Mouse (Mus musculus): ENCODE data around the gene Tgfbr3. TPM values are rescaled to one million over a fixed set of nuclear protein-coding genes. Genes with fewer than 3 reads are reported as not detected.

Gene Tgfbr3
- polyA plus RNA-seq, 1 experiment from 2014 or later: 10.5 TPM

DNA sequence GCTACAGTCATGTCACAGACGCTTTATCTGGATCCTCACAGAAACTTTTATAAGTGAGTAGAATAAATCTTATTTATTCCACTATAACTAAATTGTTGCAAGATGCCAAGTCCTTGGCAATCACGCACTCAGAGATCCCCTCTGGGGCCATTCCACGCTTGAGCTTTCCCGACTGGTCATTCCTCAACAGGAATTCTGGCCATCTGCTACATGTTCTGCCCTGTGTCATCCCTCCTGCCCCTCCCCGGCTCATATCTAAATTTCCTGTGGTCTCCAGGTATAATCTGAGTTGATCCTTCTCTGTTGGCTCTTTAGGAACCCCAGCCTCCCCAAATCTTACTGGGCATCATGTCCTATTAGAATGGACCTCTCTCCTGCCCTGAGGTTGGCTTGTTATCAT is 68.5 kb downstream of the Tgfbr3 start:
- Histone ChIP-seq H3K36me3 (replicated peaks; ENCODE audit: control insufficient read depth, insufficient read depth, low read depth, low read length) (no peaks in the 10 kb centered on the region), H3K9me3 (replicated peaks; ENCODE audit: control insufficient read depth, low read length) (no peaks in the 10 kb centered on the region), H3K27ac (replicated peaks; ENCODE audit: low read depth, low read length) (no peak overlapping the region), H3K4me2 (ENCODE audit: low read depth, low read length) (no peak overlapping the region), H3K27me3 (ENCODE audit: control insufficient read depth, insufficient read depth, low read length) (no peaks in the 10 kb centered on the region), H3K9ac (replicated peaks; ENCODE audit: low read length) (no peak overlapping the region), H3K4me3 (ENCODE audit: low read depth, low read length) (no peak overlapping the region), H3K4me1 (ENCODE audit: control insufficient read depth, insufficient read depth, low read length) (peaks cover 8% of the 10 kb centered on the region)
- ATAC-seq (replicated peaks; ENCODE audit: insufficient number of reproducible peaks, low FRiP score, low TSS enrichment, low read depth) (no peak), DNase-seq (ENCODE audit: low spot score) (no peak)
- WGBS: 63% methylated on average over 5 of the region's 5 CpGs

DNA sequence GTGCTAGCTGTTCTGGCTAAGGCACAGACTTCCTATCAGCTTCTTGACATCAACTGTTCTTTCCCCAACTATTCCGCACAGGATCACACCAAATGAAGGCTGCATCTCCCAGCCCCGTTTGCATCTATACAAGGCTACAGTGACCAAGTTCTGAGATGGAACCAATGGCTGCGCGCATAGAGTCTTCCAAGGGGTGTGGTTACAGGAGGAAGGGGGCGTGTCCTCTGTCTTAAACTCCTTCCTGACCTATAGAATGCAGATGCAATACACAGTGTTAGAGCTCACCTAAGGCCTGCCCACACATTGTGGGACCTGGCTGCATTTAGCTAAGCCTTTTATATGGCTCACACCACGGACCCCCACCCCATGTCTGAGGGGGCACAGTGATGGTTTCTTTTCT is 69.5 kb downstream of the Tgfbr3 start:
- Histone ChIP-seq H3K9ac (replicated peaks; ENCODE audit: low read length) (no peak overlapping the region), H3K4me3 (ENCODE audit: low read depth, low read length) (no peak overlapping the region), H3K36me3 (replicated peaks; ENCODE audit: control insufficient read depth, insufficient read depth, low read depth, low read length) (no peaks in the 10 kb centered on the region), H3K4me1 (ENCODE audit: control insufficient read depth, insufficient read depth, low read length) (peaks cover 8% of the 10 kb centered on the region), H3K27me3 (ENCODE audit: control insufficient read depth, insufficient read depth, low read length) (no peaks in the 10 kb centered on the region), H3K4me2 (ENCODE audit: low read depth, low read length) (no peak overlapping the region), H3K9me3 (replicated peaks; ENCODE audit: control insufficient read depth, low read length) (no peaks in the 10 kb centered on the region), H3K27ac (replicated peaks; ENCODE audit: low read depth, low read length) (no peak overlapping the region)
- ATAC-seq (replicated peaks; ENCODE audit: insufficient number of reproducible peaks, low FRiP score, low TSS enrichment, low read depth): no peak
- 71% methylated on average over 6 of the region's 6 CpGs for WGBS
- no peak for DNase-seq (ENCODE audit: low spot score)

DNA sequence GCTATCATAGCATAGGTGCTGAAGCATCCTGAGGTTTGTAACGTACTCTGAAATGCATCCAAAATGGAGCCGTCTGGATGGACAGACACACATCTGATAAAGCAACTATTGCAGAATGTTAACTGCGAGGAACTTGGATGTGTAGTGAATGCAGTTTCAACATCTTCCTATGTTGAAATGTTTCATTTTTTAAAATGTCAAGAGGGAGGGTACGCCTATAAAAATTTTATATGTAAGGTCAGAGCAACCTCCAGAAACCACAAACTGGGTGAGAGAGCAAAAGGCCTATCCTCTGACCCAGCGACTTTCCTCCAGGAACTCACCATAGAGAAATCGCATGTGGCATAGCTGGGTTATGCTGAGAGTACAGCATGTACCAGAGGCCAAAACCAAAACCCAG is 70.1 kb downstream of the Tgfbr3 start:
- H3K36me3 ChIP-seq (replicated peaks; ENCODE audit: control insufficient read depth, insufficient read depth, low read depth, low read length): no peaks in the 10 kb centered on the region
- no peak for ATAC-seq (replicated peaks; ENCODE audit: insufficient number of reproducible peaks, low FRiP score, low TSS enrichment, low read depth)

DNA sequence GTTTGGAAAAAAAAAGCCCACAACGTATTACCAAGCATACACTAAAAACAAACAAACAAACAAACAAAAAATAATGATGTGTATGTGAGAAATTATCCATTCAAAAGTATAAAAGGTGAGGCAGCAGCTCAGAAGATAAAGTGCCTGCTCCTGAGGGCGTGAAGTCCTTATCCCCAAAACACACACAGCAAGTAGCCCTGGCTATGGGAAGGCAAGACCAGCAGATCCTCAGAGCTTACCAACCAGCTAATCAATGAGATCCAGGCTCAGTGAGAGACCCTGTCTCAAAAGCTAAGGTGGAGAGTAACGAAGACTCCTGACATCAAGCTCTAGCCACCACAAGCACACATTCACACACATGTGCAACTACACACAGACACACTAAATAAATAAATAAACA is 70.8 kb downstream of the Tgfbr3 start:
- ATAC-seq (replicated peaks; ENCODE audit: insufficient number of reproducible peaks, low FRiP score, low TSS enrichment, low read depth): no peak
- Histone ChIP-seq H3K27me3 (ENCODE audit: control insufficient read depth, insufficient read depth, low read length) (no peaks in the 10 kb centered on the region), H3K36me3 (replicated peaks; ENCODE audit: control insufficient read depth, insufficient read depth, low read depth, low read length) (no peaks in the 10 kb centered on the region), H3K9me3 (replicated peaks; ENCODE audit: control insufficient read depth, low read length) (no peaks in the 10 kb centered on the region), H3K9ac (replicated peaks; ENCODE audit: low read length) (no peak overlapping the region), H3K27ac (replicated peaks; ENCODE audit: low read depth, low read length) (no peak overlapping the region), H3K4me1 (ENCODE audit: control insufficient read depth, insufficient read depth, low read length) (peaks cover 6% of the 10 kb centered on the region), H3K4me3 (ENCODE audit: low read depth, low read length) (no peak overlapping the region), H3K4me2 (ENCODE audit: low read depth, low read length) (no peak overlapping the region)
- 81% methylated on average over 3 of the region's 3 CpGs for WGBS
- no peak for DNase-seq (ENCODE audit: low spot score)

More for the DNA sequence above, 70.1 kb downstream of the Tgfbr3 start:
- Histone ChIP-seq H3K27ac (replicated peaks; ENCODE audit: low read depth, low read length) (no peak overlapping the region), H3K9me3 (replicated peaks; ENCODE audit: control insufficient read depth, low read length) (no peaks in the 10 kb centered on the region), H3K4me1 (ENCODE audit: control insufficient read depth, insufficient read depth, low read length) (peaks cover 8% of the 10 kb centered on the region), H3K4me2 (ENCODE audit: low read depth, low read length) (no peak overlapping the region), H3K4me3 (ENCODE audit: low read depth, low read length) (no peak overlapping the region), H3K27me3 (ENCODE audit: control insufficient read depth, insufficient read depth, low read length) (no peaks in the 10 kb centered on the region), H3K9ac (replicated peaks; ENCODE audit: low read length) (no peak overlapping the region)
- 88% methylated on average over 6 of the region's 6 CpGs for WGBS
- DNase-seq (ENCODE audit: low spot score): no peak

DNA sequence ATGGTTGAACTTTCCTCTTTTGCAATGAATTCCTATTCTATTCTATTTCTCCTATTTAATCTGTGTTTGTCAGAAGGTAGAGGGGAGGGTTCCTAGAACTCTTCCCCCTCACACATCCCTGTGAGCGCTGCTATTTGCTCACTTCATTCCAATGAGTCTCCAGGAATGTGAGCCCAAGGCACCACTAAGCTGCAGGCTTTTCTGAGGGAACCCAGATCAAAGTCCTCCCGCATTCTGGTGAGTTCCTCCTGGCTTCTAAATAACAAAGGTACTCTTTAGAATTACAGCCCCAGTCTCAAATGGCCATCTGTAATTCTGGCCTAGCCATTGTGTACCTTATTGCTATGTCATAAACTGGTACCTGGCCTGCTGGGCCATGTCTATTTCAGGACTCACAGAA is 72.3 kb downstream of the Tgfbr3 start:
- 50% methylated on average over 2 of the region's 2 CpGs for WGBS
- Histone ChIP-seq H3K4me3 (ENCODE audit: low read depth, low read length) (no peak overlapping the region), H3K9ac (replicated peaks; ENCODE audit: low read length) (no peak overlapping the region), H3K4me2 (ENCODE audit: low read depth, low read length) (no peak overlapping the region), H3K27ac (replicated peaks; ENCODE audit: low read depth, low read length) (no peak overlapping the region), H3K4me1 (ENCODE audit: control insufficient read depth, insufficient read depth, low read length) (no peaks in the 10 kb centered on the region; the same call in 1 of the 2 replicates), H3K9me3 (replicated peaks; ENCODE audit: control insufficient read depth, low read length) (no peaks in the 10 kb centered on the region), H3K27me3 (ENCODE audit: control insufficient read depth, insufficient read depth, low read length) (no peaks in the 10 kb centered on the region), H3K36me3 (replicated peaks; ENCODE audit: control insufficient read depth, insufficient read depth, low read depth, low read length) (no peaks in the 10 kb centered on the region)
- no peak for DNase-seq (ENCODE audit: low spot score)
- no peak for ATAC-seq (replicated peaks; ENCODE audit: insufficient number of reproducible peaks, low FRiP score, low TSS enrichment, low read depth)

DNA sequence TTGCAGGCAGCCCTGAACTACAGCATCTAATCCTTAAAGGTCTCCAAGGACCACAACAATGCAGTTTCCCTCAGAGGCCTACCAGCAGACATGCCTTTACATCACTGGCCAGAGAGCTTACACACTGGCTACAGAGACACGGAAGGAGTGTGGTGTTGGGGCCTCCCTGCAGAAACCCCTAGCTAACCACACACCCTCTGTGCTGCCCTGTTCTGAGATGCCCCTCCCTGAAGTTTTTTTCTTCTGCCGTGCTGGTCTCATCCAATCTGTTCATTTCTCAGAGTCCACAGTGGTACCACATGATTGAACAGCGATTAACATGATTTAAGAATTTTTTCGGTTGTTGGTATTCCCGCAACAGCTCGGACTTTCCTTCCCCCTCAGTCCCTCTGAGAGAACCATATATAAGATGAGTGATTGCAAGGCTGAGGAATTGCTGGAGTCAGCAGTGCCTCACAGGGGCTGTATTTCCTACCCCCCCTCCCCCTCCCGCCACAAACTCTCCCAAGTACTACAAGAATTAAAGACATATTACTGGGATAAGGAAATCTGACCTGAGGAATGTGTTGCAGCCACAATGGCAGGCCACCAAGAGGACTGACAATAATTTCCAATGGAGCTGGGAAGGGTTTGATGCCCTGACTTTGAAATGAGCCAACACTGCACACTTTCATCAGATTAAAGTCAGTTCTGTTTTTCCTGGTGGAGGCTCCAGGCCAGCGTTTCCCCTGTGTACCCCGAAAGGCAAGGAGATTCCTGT is 75.9 kb downstream of the Tgfbr3 start:
- Histone ChIP-seq H3K4me3 (ENCODE audit: low read depth, low read length) (no peak overlapping the region), H3K9ac (replicated peaks; ENCODE audit: low read length) (no peak overlapping the region), H3K4me1 (ENCODE audit: control insufficient read depth, insufficient read depth, low read length) (no peaks in the 10 kb centered on the region; the same call in 1 of the 2 replicates), H3K27me3 (ENCODE audit: control insufficient read depth, insufficient read depth, low read length) (no peaks in the 10 kb centered on the region), H3K9me3 (replicated peaks; ENCODE audit: control insufficient read depth, low read length) (no peaks in the 10 kb centered on the region), H3K4me2 (ENCODE audit: low read depth, low read length) (no peak overlapping the region), H3K27ac (replicated peaks; ENCODE audit: low read depth, low read length) (no peak overlapping the region), H3K36me3 (replicated peaks; ENCODE audit: control insufficient read depth, insufficient read depth, low read depth, low read length) (no peaks in the 10 kb centered on the region)
- no peak for DNase-seq (ENCODE audit: low spot score)
- ATAC-seq (replicated peaks; ENCODE audit: insufficient number of reproducible peaks, low FRiP score, low TSS enrichment, low read depth): no peak; the same call in 1 of the 2 replicates
- WGBS: 66% methylated on average over 9 of the region's 9 CpGs

DNA sequence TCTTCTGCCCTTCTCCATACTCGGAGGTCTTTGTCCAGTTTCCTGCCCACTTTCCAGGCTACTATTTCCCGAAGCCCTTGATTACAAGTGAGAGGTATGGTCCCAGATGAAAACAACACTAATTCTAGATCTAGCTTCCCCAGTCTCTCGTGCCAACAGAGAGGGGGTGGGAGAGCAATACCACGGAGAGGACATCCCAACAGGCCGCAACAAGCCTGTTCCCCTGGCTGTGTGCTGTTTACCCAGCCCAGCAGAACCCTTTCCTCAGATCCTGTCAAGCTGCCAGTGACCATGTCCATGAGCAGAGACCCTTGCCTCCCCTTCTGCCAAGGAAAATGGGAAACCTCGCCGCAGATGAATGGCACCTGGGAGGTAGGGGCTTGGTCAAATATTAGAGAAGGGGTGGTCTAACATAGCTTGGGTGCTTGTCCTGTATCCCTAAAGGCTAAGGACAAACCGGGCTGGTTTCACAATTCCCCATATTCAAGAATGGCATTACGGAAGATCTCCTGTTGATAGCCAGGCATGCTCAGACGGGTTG is 77.5 kb downstream of the Tgfbr3 start:
- H3K9me3 ChIP-seq (replicated peaks; ENCODE audit: control insufficient read depth, low read length): no peaks in the 10 kb centered on the region
- H3K4me3 ChIP-seq (ENCODE audit: low read depth, low read length): no peak overlapping the region
- no peak for ATAC-seq (replicated peaks; ENCODE audit: insufficient number of reproducible peaks, low FRiP score, low TSS enrichment, low read depth)
- H3K27me3 ChIP-seq (ENCODE audit: control insufficient read depth, insufficient read depth, low read length): no peaks in the 10 kb centered on the region
- H3K9ac ChIP-seq (replicated peaks; ENCODE audit: low read length): no peak overlapping the region
- H3K4me1 ChIP-seq (ENCODE audit: control insufficient read depth, insufficient read depth, low read length): no peaks in the 10 kb centered on the region; the same call in 1 of the 2 replicates
- WGBS: 80% methylated on average over 10 of the region's 10 CpGs
- no peak overlapping the region for H3K4me2 ChIP-seq (ENCODE audit: low read depth, low read length)
- H3K27ac ChIP-seq (replicated peaks; ENCODE audit: low read depth, low read length): no peak overlapping the region
- DNase-seq (ENCODE audit: low spot score): no peak
- no peaks in the 10 kb centered on the region for H3K36me3 ChIP-seq (replicated peaks; ENCODE audit: control insufficient read depth, insufficient read depth, low read depth, low read length)

DNA sequence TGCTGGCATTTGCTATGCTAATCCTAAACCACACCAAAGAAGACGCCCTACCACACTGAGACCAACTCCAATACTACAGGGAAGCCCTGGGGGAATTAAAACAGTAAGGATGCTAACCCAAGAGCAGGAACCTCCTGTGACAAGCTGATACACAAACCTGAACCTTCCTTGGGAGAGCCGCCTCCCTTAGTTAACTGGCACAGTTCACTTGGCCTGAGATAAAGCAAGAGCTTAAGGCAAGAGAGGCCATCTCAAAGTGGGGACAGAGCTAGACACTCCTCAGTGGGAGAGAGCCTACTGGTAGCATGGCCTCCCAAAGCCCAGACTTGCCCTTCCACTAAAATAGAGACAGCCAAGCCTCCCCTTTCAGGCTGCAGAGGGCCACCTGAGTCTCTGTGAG is 79.4 kb downstream of the Tgfbr3 start:
- Histone ChIP-seq H3K27me3 (ENCODE audit: control insufficient read depth, insufficient read depth, low read length) (no peaks in the 10 kb centered on the region), H3K4me2 (ENCODE audit: low read depth, low read length) (no peak overlapping the region), H3K9ac (replicated peaks; ENCODE audit: low read length) (no peak overlapping the region), H3K27ac (replicated peaks; ENCODE audit: low read depth, low read length) (no peak overlapping the region), H3K4me1 (ENCODE audit: control insufficient read depth, insufficient read depth, low read length) (no peaks in the 10 kb centered on the region; the same call in 1 of the 2 replicates), H3K9me3 (replicated peaks; ENCODE audit: control insufficient read depth, low read length) (no peaks in the 10 kb centered on the region), H3K36me3 (replicated peaks; ENCODE audit: control insufficient read depth, insufficient read depth, low read depth, low read length) (no peaks in the 10 kb centered on the region), H3K4me3 (ENCODE audit: low read depth, low read length) (no peak overlapping the region)
- DNase-seq (ENCODE audit: low spot score): no peak
- ATAC-seq (replicated peaks; ENCODE audit: insufficient number of reproducible peaks, low FRiP score, low TSS enrichment, low read depth): no peak
- WGBS: 79% methylated on average over 2 of the region's 2 CpGs

All from embryonic facial prominence, embryonic 11.5 days (tissue).